Mouse (Mus musculus): ENCODE measurements around the gene Ogdhl. TPM values are rescaled to one million over a fixed set of nuclear protein-coding genes. Genes with fewer than 3 reads are reported as not detected.

Ogdhl gene
- polyA plus RNA-seq, 1 experiment: 0.08 TPM

- no peak for TF ChIP-seq GATA1 (IDR thresholded peaks at IDR 0.05; ENCODE audit: low read length)
Measured at GRCm38 (mm10) chr14:32364359-32364758, 42.5 kb downstream of the Ogdhl start.

GRCm38 (mm10) chr14:32369756-32370155 is 47.9 kb downstream of the Ogdhl start:
- TF ChIP-seq GATA1 (IDR thresholded peaks at IDR 0.05; ENCODE audit: low read length): no peak

- TF ChIP-seq GATA1 (IDR thresholded peaks at IDR 0.05; ENCODE audit: low read length): no peak
Measured at GRCm38 (mm10) chr14:32372510-32372909, 50.7 kb downstream of the Ogdhl start.

- TF ChIP-seq GATA1 (IDR thresholded peaks at IDR 0.05; ENCODE audit: low read length): no peak
Measured at GRCm38 (mm10) chr14:32379395-32380098, 57.7 kb downstream of the Ogdhl start.

GRCm38 (mm10) chr14:32380099-32380480 is 58.3 kb downstream of the Ogdhl start:
- no peak for TF ChIP-seq GATA1 (IDR thresholded peaks at IDR 0.05; ENCODE audit: low read length)

GRCm38 (mm10) chr14:32381066-32381465 is 59.2 kb downstream of the Ogdhl start:
- TF ChIP-seq GATA1 (IDR thresholded peaks at IDR 0.05; ENCODE audit: low read length): no peak

- TF ChIP-seq GATA1 (IDR thresholded peaks at IDR 0.05; ENCODE audit: low read length): no peak
Measured at GRCm38 (mm10) chr14:32381619-32382018, 59.8 kb downstream of the Ogdhl start.

GRCm38 (mm10) chr14:32388196-32388595 is 66.4 kb downstream of the Ogdhl start, which contains the start of gene 1700024G13Rik:
TSS of gene 1700024G13Rik (minus strand) at chr14:32388391.
- TF ChIP-seq GATA1 (IDR thresholded peaks at IDR 0.05; ENCODE audit: low read length): no peak

Other genes with a start within 250 kb of the Ogdhl start
- gene Oxnad1, start 236.6 kb upstream of the Ogdhl start, polyA plus RNA-seq (2012): 4.9 and 12.3 TPM in 2 replicates
- 30.5 and 37.2 TPM in 2 replicates for gene Dph3, start 236.3 kb upstream of the Ogdhl start, polyA plus RNA-seq (2012)
- not detected in 2 replicates for gene Msmb, start 180.0 kb upstream of the Ogdhl start, polyA plus RNA-seq (2012)
- 2.5 and 3.7 TPM in 2 replicates for gene Ncoa4, start 162.2 kb upstream of the Ogdhl start, polyA plus RNA-seq (2012)
- gene Timm23, start 120.1 kb upstream of the Ogdhl start, polyA plus RNA-seq (2012): 485 and 715 TPM in 2 replicates
- 24.6 and 36.8 TPM in 2 replicates for gene Parg, start 120.1 kb upstream of the Ogdhl start, polyA plus RNA-seq (2012)
- not detected in 2 replicates for gene 1700024G13Rik, start 66.4 kb downstream of the Ogdhl start, polyA plus RNA-seq (2012)
- not detected in 2 replicates for gene Slc18a3, start 142.8 kb downstream of the Ogdhl start, polyA plus RNA-seq (2012)
- gene Chat, start 144.0 kb downstream of the Ogdhl start, polyA plus RNA-seq (2012): not detected in 2 replicates
- 2.7 and 3.1 TPM in 2 replicates for gene Ercc6, start 191.5 kb downstream of the Ogdhl start, polyA plus RNA-seq (2012)

Measured in G1E-ER4 (cell line).